Mouse (Mus musculus) v-Abl transformed pro-B cells (cell line): ENCODE results near the gene Tagln.

ENCODE experiments used
- in situ Hi-C, 2 experiments: fragments of 400-800 bp; cut with MboI; formaldehyde crosslinking; loops; one replicate each; pipeline ENCODE4 v1.15.1; 2025; ENCODE audit not compliant: unreplicated experiment in 2 of 2

The Tagln gene

DNA sequence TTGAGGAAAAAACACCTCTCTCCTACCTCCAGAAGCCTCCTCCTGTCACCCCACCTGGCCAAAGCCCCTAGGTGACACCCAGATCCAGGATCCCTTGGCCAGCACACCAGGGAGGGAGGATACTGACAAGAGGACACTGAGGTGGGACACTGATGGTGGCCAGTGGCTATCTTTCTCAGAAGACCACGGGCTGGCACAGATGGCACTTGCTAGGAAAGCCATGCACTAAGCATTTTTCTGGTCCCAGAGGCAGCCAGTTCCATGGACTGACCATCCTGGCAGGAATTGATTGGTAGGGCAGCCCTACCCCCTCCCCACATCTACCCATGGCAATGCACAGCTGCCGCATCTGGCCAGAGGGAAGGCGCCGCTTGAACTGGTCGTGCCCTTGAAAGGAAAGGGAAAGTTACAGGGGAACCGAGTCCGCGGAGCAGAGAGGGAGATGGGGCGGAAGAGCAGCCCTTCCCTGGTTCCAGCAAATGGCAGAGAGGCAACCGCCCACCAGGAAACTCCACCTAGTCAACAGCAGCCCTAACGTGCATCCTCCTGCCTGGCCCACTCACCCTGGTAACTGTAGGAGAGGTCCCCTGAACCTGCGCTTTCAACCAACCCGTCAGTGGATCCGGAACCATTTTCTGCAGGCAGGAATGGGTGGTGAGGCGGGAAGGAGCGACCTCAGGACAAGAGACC lies 10.5 kb upstream of the Tagln start:
- in situ Hi-C loops: loop anchor here in 1 of 2 experiments (25.0 kb wide), 1 partner anchor 534 kb away; no protein-coding TSS in a partner anchor

DNA sequence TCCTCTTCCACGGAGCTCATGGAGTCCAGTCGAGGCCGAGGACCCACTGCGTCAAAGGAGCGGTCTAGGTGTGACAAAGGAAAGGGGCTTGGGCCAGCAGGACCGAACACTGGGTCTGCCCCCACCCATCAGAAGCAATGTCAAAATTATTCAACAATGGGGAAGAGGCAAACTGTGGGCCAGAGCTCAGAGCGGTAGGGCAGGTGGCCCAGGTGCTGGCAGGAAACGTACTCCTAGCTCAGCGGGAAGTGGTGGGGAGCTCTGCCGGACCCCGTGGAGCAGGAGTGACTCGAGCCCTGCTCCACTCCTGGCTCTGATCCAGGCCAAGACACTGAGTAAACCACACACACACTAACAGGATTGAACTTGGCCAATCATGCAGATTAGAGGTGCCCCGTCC lies 9.9 kb upstream of the Tagln start:
- in situ Hi-C loops: loop anchor here in 1 of 2 experiments (25.0 kb wide), 1 partner anchor 533 kb away; no protein-coding TSS in a partner anchor

DNA sequence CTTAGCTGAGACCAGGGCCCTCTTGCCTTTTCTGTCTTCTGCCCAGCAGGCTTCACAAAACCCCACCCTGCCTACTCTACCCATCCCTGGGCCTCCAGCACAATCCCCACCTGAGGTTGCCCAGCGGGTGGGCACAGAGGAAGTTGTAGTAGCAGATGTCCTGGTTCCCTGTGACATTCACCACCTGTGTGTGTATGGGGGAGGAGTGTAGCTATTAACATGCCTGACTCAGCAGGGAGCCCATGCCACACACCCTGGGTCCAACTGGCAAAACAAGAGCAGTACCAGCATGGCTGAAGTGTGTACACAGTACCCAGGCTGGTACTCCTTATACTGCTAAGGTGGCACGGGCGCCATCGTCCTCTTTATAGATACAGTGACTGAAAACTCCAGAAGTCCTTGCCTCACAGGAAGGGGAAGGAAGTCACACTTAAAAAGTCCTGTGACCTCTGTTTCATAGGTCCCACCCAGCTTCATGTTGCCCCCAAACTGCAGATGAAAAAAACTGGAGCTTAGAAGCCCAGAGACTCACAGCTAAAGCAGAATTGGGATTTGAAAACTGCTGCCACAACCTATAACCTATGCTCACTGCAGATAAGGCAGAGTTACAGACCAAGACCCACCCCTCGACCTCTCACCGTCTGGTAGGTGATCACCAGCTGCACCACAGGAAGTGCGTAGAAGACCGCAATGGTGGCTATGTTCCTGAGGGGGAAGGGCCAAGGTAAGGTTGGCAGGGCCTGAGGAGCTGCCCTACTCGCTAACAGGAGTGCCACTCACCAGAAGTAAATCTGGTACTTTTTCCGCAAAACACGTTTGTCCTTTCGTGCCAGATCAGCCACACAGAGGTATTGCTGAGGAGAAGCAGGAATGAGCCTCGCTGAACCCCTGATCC lies 8.9 kb upstream of the Tagln start:
- in situ Hi-C loops: loop anchor here in 1 of 2 experiments (25.0 kb wide), 1 partner anchor 532 kb away; no protein-coding TSS in a partner anchor

DNA sequence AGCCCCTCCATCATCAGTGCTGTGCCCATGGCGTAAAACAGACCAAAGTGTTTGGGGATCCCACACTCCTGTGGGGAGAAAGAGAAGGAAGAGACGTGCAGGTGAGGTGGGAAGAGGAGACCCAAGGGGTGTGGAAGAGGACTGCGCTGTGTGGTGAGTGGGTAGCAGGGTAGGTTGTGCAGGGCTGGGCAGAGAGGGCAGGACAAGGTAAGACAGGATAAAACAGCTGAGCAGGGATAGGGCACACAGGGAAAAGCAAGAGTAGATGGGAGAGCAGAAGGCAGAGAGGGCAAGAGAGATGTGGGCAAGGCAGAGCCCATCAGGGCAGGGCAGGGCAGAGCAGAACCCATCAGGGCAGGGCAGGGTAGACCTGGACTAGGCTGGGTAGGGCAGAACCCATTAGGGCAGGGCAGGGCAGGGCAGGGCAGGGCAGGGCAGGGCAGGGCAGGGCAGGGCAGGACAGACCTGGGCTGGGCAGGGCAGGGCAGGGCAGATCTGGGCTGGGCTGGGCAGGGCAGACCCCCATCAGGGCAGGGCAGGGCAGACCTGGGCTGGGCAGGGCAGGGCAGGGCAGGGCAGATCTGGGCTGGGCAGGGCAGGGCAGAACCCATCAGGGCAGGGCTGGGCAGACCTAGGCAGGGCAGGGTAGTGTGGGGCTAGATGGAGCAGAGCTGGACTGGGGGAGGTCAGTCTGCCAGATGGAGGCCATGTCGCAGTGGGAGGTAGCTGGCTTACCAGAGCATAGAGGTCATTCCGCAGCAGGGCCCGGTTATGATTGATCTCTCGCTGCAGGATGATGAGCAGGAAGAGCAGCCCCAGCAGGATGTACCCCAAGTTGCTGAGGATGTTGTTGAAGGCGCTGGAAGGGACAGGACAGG lies 8.0 kb upstream of the Tagln start:
- in situ Hi-C loops: loop anchor here in 1 of 2 experiments (25.0 kb wide), 1 partner anchor 532 kb away; no protein-coding TSS in a partner anchor

DNA sequence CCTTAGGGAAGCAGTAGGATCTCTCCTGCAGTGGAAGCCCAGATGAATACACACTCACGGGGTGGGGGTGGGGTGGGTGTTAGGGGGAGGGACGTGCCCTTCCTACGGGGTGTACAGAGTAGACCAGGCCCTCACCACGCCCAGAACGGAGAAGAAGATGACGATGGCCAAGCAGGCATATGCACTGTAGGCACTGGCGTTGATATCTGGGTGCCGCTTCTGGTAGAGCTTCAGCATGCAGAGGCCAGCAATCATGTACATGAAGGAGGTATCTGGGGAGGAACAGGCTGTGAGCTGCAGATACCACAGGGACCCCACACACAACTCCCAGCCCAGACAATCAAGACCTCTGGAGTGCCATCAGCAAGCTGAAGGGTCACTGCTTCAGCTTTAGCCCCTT lies 7.1 kb upstream of the Tagln start:
- in situ Hi-C loops: loop anchor here in 1 of 2 experiments (25.0 kb wide), 1 partner anchor 531 kb away; no protein-coding TSS in a partner anchor

DNA sequence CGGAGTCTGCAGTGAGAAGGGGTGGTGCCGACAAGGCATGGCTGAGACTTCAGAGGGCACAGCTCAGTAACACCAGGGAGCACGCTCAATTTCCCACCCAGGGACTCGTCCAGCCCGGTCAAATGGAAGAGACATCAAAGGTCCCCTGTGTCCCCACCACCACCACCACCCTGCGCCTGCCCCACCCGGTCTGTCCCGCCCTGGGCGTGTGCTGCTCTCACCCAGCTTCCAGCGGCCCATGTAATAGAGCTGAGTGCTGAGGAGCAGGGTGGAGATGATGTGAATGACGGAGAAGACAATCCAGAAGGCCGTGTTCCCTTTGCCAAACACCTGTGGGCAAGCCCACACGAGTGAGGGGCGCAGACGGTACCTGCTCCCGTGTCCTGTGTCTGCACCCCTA lies 6.6 kb upstream of the Tagln start:
- in situ Hi-C loops: loop anchor here in 1 of 2 experiments (25.0 kb wide), 1 partner anchor 530 kb away; no protein-coding TSS in a partner anchor

DNA sequence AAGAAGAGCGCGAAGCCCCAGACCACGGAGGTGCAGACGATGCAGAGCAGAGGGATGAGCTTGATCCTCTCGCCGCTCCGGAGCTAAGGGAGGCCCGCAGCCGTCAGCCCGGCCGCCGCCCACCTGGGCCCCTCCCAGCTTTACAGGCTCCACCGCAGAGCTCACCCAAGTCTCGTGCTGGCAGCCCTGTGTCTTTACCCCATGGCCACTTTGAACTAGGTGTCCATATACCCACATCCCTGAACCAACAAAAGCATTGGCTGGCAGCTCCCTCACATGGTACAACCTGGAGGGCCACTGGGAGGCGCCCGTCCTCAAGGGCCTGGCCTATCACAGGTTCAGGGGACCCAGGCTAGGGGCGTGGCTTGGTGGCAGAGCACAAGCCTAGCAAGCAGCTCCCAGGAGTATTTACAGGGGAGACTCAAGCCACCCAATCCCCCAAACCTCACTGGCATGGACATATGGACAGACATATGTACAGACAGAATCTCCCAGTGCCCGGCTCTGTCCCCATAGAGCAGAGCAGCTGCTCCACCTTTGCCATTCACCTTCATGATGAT lies 5.6 kb upstream of the Tagln start:
- in situ Hi-C loops: loop anchor here in 1 of 2 experiments (25.0 kb wide), 1 partner anchor 529 kb away; no protein-coding TSS in a partner anchor

DNA sequence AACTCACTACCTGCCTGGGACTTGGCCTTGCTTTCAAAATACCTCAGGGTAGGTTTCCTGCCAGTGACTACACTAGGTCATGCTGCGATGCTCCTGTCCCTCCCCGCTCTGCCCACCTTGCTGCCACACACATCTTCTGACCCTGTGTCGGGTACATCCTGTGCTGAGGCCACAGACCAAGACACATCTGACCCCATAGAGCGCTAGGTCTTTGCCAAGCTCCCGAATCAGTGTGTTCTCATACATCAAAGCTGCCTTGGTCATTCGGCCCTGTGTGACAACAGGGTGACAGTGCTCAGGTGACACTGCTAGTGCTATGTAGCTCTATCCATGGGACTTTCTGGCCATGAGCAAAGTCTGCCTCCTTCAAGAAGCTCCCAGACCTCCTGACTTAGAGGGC lies 3.9 kb upstream of the Tagln start:
- in situ Hi-C loops: loop anchor here in 1 of 2 experiments (25.0 kb wide), 1 partner anchor 527 kb away; no protein-coding TSS in a partner anchor

DNA sequence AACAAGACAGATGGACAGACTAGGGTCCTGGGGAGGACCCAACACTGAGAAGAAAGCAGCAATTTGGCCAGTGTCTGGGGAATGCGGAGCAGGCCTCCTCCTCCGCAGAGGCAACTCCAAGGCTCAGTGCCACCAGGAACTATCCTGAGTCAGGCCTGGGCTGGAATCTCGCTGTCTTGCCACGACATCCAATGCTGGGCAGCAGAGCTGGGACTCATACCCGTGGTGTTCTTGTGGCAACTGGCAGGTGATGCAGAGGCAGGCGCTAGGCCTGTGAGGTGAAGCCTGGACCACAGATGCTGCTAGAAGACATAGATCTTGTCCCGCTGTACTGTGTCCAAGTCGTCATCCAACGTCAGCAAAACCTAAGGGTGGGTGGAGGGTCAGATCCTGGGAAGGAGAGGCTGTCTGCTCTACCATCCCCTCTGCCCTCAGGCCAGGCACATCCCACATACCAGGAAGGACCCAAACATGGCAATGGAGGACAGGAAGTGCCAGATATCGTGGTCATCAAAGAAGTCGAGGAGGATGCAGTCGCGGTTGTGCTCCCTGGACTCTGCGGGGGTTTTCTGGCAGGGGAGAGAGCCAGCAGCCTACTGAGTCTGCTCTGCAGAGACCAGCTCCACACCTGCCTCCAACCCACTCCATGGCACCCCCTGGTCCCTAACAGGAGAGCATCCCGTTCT lies 3.2 kb upstream of the Tagln start:
- in situ Hi-C loops: loop anchor here in 1 of 2 experiments (25.0 kb wide), 1 partner anchor 527 kb away; no protein-coding TSS in a partner anchor

DNA sequence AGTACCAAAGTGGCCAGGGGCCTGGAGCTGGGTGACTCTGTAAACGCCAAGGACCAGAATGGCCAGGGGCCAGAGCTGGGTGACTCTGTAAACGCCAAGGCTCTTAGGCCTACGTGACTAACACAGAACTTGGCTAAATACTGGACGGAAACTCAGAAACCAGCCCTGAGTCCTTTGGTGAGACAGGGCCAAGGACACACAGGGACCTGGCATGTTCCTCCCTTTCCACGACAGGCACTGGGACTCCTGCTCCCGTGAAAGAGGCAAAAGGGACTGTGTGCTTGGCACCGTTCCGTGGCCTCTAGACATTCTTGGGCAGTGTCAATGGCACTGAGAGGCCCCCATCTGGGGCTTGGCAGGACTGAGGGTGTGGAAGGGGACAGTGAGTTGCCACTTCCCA lies 2.2 kb upstream of the Tagln start:
- in situ Hi-C loops: loop anchor here in 1 of 2 experiments (25.0 kb wide), 1 partner anchor 526 kb away; no protein-coding TSS in a partner anchor

DNA sequence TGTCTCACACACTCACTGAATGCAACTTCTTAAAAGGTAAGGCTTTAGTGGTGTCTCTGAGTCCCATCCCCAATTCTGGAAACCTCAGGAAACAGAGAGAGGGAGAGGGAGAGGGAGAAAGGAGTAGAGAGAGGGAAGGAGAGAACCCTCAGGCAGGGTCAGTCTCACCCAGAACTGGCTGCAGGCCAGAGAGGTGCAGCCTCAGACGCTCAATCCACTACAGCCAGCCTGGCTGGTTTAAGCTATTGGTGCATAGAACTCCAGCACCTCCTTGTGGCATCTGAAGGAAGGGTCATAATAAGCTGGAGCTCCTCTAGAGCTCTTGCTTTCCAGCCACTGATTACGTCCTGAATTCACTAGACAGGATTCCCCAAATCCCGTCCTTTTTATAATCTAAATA lies 1.0 kb upstream of the Tagln start:
- in situ Hi-C loops: loop anchor here in 1 of 2 experiments (25.0 kb wide), 1 partner anchor 525 kb away; no protein-coding TSS in a partner anchor

DNA sequence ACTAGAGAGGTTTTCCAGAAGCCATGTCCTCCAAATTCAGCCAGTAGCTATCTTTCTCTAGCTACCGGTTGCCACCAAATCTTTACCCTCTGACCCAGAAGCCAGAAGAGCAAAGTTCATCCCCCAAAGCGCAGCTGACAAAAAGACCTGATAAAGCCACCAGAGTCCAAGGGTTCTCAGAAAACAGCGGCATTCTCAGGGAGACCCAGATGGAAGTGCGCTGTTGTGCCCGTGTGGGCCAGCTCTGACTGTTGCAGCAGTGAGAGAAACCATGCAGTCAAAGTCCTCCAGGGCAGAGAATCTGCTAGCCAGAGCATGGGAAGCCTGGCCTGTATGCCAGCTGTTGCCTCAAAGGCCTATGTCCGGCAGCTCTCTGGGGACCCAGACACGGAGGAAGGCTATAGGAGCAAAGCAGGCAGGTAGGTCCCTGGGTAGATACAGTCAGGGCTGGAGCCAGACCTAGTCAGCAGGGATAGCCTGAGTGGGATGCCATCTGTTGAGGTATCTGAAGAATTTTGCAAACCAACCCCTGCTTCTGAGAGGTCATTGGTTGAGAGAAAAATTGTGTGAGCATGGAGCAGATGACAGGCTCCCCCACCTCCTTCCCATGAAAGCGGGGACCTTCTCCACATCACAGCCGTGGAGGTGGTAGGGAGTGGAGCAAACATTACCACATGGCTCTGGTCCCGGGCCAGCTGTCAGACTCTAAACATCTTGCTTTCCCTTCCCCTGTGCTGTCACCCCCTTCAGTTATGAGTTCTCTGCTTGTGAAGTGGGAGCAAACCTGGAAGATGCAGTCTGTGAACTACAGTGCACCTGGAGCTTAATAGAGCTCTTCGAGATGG lies 3.1 kb downstream of the Tagln start:
- in situ Hi-C loops: loop anchor here (5.0 to 25.0 kb wide), 2 partner anchors 520 kb away; no protein-coding TSS in a partner anchor

DNA sequence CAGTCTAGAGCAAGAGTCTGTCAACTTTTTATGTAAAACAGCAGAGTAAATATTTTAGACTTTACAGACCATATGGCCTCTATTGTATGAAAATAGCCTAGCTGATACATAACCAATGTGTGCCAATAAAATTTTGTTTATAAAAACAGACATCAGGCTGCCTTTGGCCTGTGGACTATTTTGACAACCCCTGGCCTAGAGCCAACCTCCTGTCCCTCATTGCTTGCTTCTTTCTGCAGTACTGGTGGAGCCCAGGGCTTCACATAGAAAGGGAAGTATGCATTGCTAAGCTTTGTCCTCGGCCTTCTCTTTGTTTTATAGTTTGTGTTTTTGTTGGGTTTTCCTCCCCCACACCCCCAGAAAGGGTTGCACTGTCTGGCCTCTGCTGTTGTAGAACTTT lies 3.9 kb downstream of the Tagln start:
- in situ Hi-C loops: loop anchor here (5.0 to 25.0 kb wide), 2 partner anchors 520 kb away; no protein-coding TSS in a partner anchor

DNA sequence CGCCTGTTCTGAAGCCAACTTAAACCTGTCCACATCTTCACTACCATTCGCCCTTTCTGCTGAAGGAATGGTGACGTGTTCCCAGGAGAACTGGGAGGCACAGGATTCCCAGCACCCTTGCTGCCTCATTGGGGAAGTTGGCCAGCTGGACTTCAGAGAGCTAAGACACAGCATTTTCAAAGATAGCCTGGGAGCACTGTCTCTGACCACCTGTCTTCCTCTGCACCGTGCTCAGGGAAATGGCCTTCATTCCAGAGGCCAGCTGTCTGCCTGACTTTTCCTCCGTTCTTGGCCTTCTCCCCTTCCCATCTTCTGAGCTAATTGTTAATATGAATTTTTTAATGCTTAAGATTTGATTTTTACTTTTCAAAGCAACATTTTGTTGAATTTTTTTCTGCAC lies 6.6 kb downstream of the Tagln start:
- in situ Hi-C loops: loop anchor here in 1 of 2 experiments (25.0 kb wide), 1 partner anchor 517 kb away; no protein-coding TSS in a partner anchor

DNA sequence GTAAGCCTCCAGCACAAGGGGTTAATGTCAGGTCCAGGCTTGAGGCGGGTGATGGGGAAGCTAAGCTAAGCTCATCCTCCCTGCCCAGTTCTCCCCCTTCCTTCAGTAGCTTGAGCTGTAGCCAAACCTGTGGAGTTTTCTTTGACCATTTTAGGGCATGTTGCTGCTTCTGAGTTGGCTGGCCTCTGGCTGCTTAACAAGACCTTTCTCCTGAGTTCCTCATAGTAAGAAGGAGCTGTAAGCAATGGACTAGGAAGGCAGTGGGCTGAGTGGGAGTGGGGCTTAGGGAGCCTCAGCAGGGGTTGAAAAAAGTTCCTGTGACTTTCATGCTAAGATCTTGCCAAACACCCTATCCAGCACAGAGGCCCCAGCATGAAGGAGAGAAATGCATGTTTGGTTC lies 16.0 kb downstream of the Tagln start:
- in situ Hi-C loops: loop anchor here in 1 of 2 experiments (10.0 kb wide), 1 partner anchor 325 kb away; the partner anchor contains the start of gene Apoa4

DNA sequence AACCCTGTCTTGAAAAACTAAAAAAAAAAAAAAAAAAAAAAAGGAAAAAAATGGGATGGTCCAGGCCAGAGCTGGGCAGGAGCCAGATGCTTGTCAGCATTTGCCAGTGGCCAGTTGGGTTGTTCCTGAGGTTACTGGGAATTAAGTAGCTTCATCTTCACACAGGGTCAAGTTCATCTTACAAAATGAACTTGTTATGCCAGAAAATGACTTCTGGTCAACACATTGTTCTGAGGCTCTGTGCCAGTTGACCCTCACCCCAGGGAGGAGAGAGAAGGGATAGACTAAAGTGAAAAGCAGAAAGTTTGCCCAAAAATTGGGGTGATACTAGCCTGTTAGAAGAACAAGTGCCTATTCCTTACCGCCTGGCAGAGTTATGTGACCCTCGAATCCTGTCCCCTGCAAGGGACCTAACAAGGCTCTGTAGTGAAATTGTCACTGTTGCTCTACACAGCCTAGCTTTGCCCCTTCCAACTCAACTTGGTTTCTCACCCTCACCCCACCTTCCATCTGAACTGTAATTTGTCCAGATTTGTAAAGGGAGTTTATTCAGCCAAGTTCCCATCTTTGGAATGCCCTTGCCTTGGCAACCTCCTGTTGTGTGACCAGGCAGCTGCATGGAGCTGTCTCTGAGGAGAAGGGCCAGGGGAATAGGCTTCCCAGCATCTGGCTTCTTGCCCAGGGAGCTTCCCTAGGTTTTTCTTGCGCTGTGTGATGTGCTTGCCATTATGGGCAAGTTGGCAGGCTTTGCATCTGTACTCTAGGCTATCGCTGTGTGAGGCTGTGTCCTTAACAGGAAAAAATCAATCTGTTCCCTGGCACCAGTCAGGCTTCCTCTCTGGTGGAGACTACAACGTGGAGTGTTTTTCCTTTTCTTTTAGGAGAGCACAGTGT lies 18.6 kb downstream of the Tagln start:
- in situ Hi-C loops: loop anchor here in 1 of 2 experiments (10.0 kb wide), 1 partner anchor 328 kb away; the partner anchor contains the start of gene Apoa4

DNA sequence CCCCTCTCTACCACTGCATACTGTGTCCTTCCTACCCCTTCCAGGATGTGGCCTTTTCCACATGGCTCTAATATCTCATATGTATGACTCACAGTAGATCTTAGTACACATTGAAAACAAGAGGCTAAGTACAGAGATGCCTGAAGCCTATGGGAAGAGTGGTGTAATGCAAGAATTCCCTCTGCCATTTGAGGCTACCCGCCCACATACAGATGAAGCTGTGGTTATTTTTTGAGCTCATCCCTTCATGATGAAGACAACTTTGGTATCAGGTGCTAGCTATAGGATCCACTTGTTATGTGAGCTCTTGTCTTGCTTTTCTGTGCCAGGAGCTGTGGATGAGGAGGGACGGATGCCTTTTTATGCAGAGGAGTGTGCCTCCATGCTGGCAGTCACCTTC lies 20.2 kb downstream of the Tagln start:
- in situ Hi-C loops: loop anchor here in 1 of 2 experiments (10.0 kb wide), 1 partner anchor 329 kb away; the partner anchor contains the start of gene Apoa4
